ENCODE assay signal across 13 mouse cellular contexts in genomic region chr3:108010286-108010685, GRCm38 (mm10). TPM values are rescaled to one million over a fixed set of nuclear protein-coding genes. Genes with fewer than 3 reads are reported as not detected.
DNase-seq lines count a peak whose midpoint lies in the region.
"Had no signal": no experiment of that assay in that cellular context is flagged by ENCODE, and none has a peak within 500 bp of the region (broad histone marks: within the 10 kb centered on the region; RNA-seq: fewer than 3 reads in every experiment).

No protein-coding gene starts in this region.

- peak; percentile 64 for DNase-seq in adrenal gland, postnatal 10 days
- DNase-seq in adrenal gland, adult 18-20 months (ENCODE audit: low spot score in 2 of 2), result no peak
- peak; percentile 41 to 50 for DNase-seq in left cerebral cortex, postnatal 10 days (ENCODE audit: extremely low spot score in 1 of 2, low spot score in 2 of 2)
- no peak for DNase-seq in left cerebral cortex, adult 8-10 months (ENCODE audit: low spot score in 2 of 2)
- DNase-seq in adrenal gland, postnatal 14 days, result peak; percentile 70
- peak; percentile 71 for DNase-seq in layer of hippocampus, adult 9-11 months
- DNase-seq in embryonic facial prominence, embryonic 10.5 days (ENCODE audit: low spot score), result no peak
- DNase-seq in limb, embryonic 10.5 days (ENCODE audit: low spot score), result no peak
- DNase-seq: B cell, adult 2 months had no signal

- intact Hi-C loops in left cerebral cortex, postnatal 10 days (cut with DNase I), result loop anchor here (10.0 kb wide), 1 partner anchor 75 kb away; the partner anchor contains the start of gene Gstm7

- H3K4me3 ChIP-seq in embryonic facial prominence, embryonic 10.5 days, result no peak overlapping the region
- H3K4me3 ChIP-seq in limb, embryonic 10.5 days, result no peak overlapping the region
- H3K4me3 ChIP-seq: erythroblast, embryonic 14.5 days; megakaryocyte, embryonic 14.5 days had no signal

- H3K4me1 ChIP-seq in embryonic facial prominence, embryonic 10.5 days, result peaks cover 2% of the 10 kb centered on the region; the same call in 1 of the 2 replicates
- 0 out of 2 replicates have a peak, but pooled peaks cover 2% of the 10 kb centered on the region for H3K4me1 ChIP-seq in limb, embryonic 10.5 days
- H3K4me1 ChIP-seq: megakaryocyte, embryonic 14.5 days had no signal

- H3K9me3 ChIP-seq in embryonic facial prominence, embryonic 10.5 days, result no peaks in the 10 kb centered on the region
- H3K9me3 ChIP-seq in limb, embryonic 10.5 days (replicated peaks), result no peaks in the 10 kb centered on the region
- H3K9me3 ChIP-seq: megakaryocyte, embryonic 14.5 days had no signal

- H3K27me3 ChIP-seq in embryonic facial prominence, embryonic 10.5 days (replicated peaks; ENCODE audit: low read depth, poor library complexity, severe bottlenecking), result no peaks in the 10 kb centered on the region
- H3K27me3 ChIP-seq in limb, embryonic 10.5 days (ENCODE audit: low read depth, poor library complexity, severe bottlenecking), result no peaks in the 10 kb centered on the region

- no peak overlapping the region for H3K27ac ChIP-seq in embryonic facial prominence, embryonic 10.5 days (replicated peaks)
- H3K27ac ChIP-seq in limb, embryonic 10.5 days, result no peak overlapping the region

- 77% methylated on average over 2 of the region's 2 CpGs for WGBS in embryonic facial prominence, embryonic 10.5 days
- WGBS in limb, embryonic 10.5 days, result 72% methylated on average over 2 of the region's 2 CpGs

- no peaks in the 10 kb centered on the region for H3K36me3 ChIP-seq in embryonic facial prominence, embryonic 10.5 days (replicated peaks)
- no peaks in the 10 kb centered on the region for H3K36me3 ChIP-seq in limb, embryonic 10.5 days

RNA-seq across cellular contexts. Expression of gene Gstm1, which starts 7.5 kb away (rescaled TPM):
- total RNA-seq in adrenal gland, postnatal 10 days (2021), result 100 to 1,000 TPM; 131 to 144 TPM
- total RNA-seq in adrenal gland, adult 18-20 months (2021), result 100 to 1,000 TPM; 423 to 620 TPM
- 10 to 100 TPM; 54.5 to 67.8 TPM for total RNA-seq in left cerebral cortex, postnatal 10 days (2021)
- 100 to 1,000 TPM; 275 to 318 (median 312) TPM for total RNA-seq in left cerebral cortex, adult 8-10 months (2022)
- total RNA-seq in adrenal gland, postnatal 14 days (2021), result 145 and 158 TPM in 2 replicates
- 32.4 and 35.2 TPM in 2 replicates for polyA plus RNA-seq in embryonic facial prominence, embryonic 10.5 days (2016; fragmentation: Nextera tagmentation; extraction: Ambion mirVana)
- polyA plus RNA-seq in limb, embryonic 10.5 days (2016; fragmentation: Nextera tagmentation; extraction: Ambion mirVana), result 27.5 and 27.8 TPM in 2 replicates

RNA-seq across cellular contexts. Expression of gene Gstm2, which starts 24.0 kb away (rescaled TPM):
- 100 to 1,000 TPM in 1 of 2 experiments, 10 to 100 TPM in 1; 95.5 to 101 TPM for total RNA-seq in adrenal gland, postnatal 10 days (2021)
- total RNA-seq in adrenal gland, adult 18-20 months (2021), result 100 to 1,000 TPM; 211 to 280 TPM
- 1 to 10 TPM; 2.5 to 3.7 TPM for total RNA-seq in left cerebral cortex, postnatal 10 days (2021)
- 1 to 10 TPM; 3.6 to 6.5 (median 5.5) TPM for total RNA-seq in left cerebral cortex, adult 8-10 months (2022)
- total RNA-seq in adrenal gland, postnatal 14 days (2021), result 109 and 111 TPM in 2 replicates
- 21.0 and 21.8 TPM in 2 replicates for polyA plus RNA-seq in embryonic facial prominence, embryonic 10.5 days (2016; fragmentation: Nextera tagmentation; extraction: Ambion mirVana)
- 19.1 and 26.1 TPM in 2 replicates for polyA plus RNA-seq in limb, embryonic 10.5 days (2016; fragmentation: Nextera tagmentation; extraction: Ambion mirVana)
- polyA plus RNA-seq: erythroblast, embryonic 14.5 days had no signal

RNA-seq across cellular contexts. Expression of gene Gstm4, which starts 34.4 kb away (rescaled TPM):
- total RNA-seq in adrenal gland, postnatal 10 days (2021), result 10 to 100 TPM; 12.8 to 13.3 TPM
- total RNA-seq in adrenal gland, adult 18-20 months (2021), result 10 to 100 TPM; 19.6 to 20.3 TPM
- 10 to 100 TPM; 13.2 to 13.5 TPM for total RNA-seq in left cerebral cortex, postnatal 10 days (2021)
- 10 to 100 TPM in 3 of 4 experiments, 1 to 10 TPM in 1; 10.0 to 12.6 (median 11.2) TPM for total RNA-seq in left cerebral cortex, adult 8-10 months (2022)
- total RNA-seq in adrenal gland, postnatal 14 days (2021), result 11.2 and 12.3 TPM in 2 replicates
- 12.9 and 13.2 TPM in 2 replicates for polyA plus RNA-seq in embryonic facial prominence, embryonic 10.5 days (2016; fragmentation: Nextera tagmentation; extraction: Ambion mirVana)
- polyA plus RNA-seq in limb, embryonic 10.5 days (2016; fragmentation: Nextera tagmentation; extraction: Ambion mirVana), result 11.6 and 15.1 TPM in 2 replicates

RNA-seq across cellular contexts. Expression of gene Gstm3, which starts 41.2 kb away (rescaled TPM):
- under 1 TPM; 0.39 to 0.51 TPM for total RNA-seq in adrenal gland, postnatal 10 days (2021)
- total RNA-seq in adrenal gland, adult 18-20 months (2021), result under 1 TPM in 1 of 2 experiments, not detected in 1; 0.33 TPM
- total RNA-seq in left cerebral cortex, postnatal 10 days (2021), result not detected
- total RNA-seq in left cerebral cortex, adult 8-10 months (2022), result not detected
- 2.1 TPM in 1 of 2 replicates, not detected in the other for total RNA-seq in adrenal gland, postnatal 14 days (2021)
- not detected in 2 replicates for polyA plus RNA-seq in embryonic facial prominence, embryonic 10.5 days (2016; fragmentation: Nextera tagmentation; extraction: Ambion mirVana)
- polyA plus RNA-seq in limb, embryonic 10.5 days (2016; fragmentation: Nextera tagmentation; extraction: Ambion mirVana), result not detected in 2 replicates
- total RNA-seq: left cerebral cortex, postnatal 25 days had no signal
- polyA plus RNA-seq: cerebellum, adult 2 months had no signal

Comparison
In these comparisons a context has a peak if more than half of its experiments do, and no peak if none do; other contexts are left out.
1. DNase-seq: peak in adrenal gland, postnatal 10 days (single experiment), left cerebral cortex, postnatal 10 days (2 of 2), adrenal gland, postnatal 14 days (single experiment) and layer of hippocampus, adult 9-11 months (single experiment); none in adrenal gland, adult 18-20 months (0 of 2), left cerebral cortex, adult 8-10 months (0 of 2), embryonic facial prominence, embryonic 10.5 days (single experiment) and limb, embryonic 10.5 days (single experiment).
2. RNA of gene Gstm2, which starts 24.0 kb away (total RNA-seq): 211 to 280 TPM in adrenal gland, adult 18-20 months, 109 to 111 TPM in adrenal gland, postnatal 14 days and 95.5 to 101 TPM in adrenal gland, postnatal 10 days; 3.6 to 6.5 TPM in left cerebral cortex, adult 8-10 months and 2.5 to 3.7 TPM in left cerebral cortex, postnatal 10 days; every median in the first group is over 10 times any median in the second.